Mouse (Mus musculus): ENCODE data around the gene Ces1h. TPM values are rescaled to one million over a fixed set of nuclear protein-coding genes. Genes with fewer than 3 reads are reported as not detected.

Gene Ces1h
- polyA plus RNA-seq (2012; rRNA removed): not detected in 2 replicates

DNA sequence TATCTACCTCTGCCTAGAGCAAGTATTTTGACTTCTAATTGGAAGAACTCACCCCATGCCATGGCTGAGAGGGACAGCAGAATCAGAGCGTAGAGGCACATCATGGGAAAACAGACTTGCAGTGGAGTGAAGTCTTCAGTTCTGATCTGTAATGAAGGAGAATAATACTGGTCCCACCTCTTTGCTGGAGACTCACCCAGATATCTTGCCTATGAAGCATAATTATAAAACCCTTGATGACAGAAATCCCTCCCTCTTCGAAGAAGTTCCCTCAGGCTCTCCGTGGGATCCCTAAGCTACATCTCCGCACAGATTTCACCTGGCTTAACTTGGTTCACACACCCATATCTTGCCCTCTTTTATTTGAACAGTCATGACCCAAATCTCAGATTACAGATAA, at the start of gene Ces1h:
TSS of gene Ces1h (minus strand) at position 101 of the 400 bp plus-strand sequence.

DNA sequence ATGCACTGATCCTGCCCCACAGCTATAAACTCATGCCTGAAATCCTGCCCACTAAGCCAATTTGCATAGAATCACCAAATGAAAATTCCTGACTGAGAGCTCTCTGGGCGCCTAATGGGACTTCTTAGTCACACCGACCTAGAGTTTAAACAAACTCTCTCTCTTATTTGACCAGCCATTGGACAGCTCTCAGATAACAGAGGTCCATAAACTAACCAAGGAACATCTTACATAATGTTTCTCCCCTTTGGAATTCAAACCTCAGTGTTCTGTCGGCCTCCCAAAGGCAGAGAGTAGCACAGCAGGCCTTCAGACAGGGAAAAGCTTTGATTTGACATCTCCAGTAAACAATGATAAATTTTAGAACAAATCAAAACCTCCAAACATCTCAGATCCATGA, 42.3 kb downstream of the Ces1h start, which contains the start of gene Ces1g:
TSS of gene Ces1g (minus strand) at position 102 of the 400 bp plus-strand sequence.

Other genes starting within 250 kb of the Ces1h start
- 1.5 and 1.6 TPM in 2 replicates for gene Ces1c, start 248.4 kb downstream of the Ces1h start, polyA plus RNA-seq (2012; rRNA removed)
- gene Ces1d, start 181.9 kb downstream of the Ces1h start, polyA plus RNA-seq (2012; rRNA removed): 16.9 and 21.4 TPM in 2 replicates
- 1.3 and 1.5 TPM in 2 replicates for gene Ces1e, start 150.1 kb downstream of the Ces1h start, polyA plus RNA-seq (2012; rRNA removed)
- 0.15 and 0.16 TPM in 2 replicates for gene Ces1f, start 100.0 kb downstream of the Ces1h start, polyA plus RNA-seq (2012; rRNA removed)
- gene Ces1g, start 42.4 kb downstream of the Ces1h start, polyA plus RNA-seq (2012; rRNA removed): 1.2 and 1.4 TPM in 2 replicates
- gene Ces5a, start 156.1 kb upstream of the Ces1h start, polyA plus RNA-seq (2012; rRNA removed): not detected in 2 replicates

Data from liver, embryonic 14 days (tissue).